Mouse (Mus musculus) heart, embryonic 10.5 days (tissue): ENCODE measurements around the gene Hspa12a. TPM values are rescaled to one million over a fixed set of nuclear protein-coding genes. Genes with fewer than 3 reads are reported as not detected.

ENCODE experiments used
- DNase-seq: peaks from one replicate; pipeline ENCODE4 v3.0.0-alpha.2; 2017; ENCODE audit warnings: low spot score
- H3K27ac ChIP-seq: fragments of 300-500 bp; sonication (generic); 2 replicates; pipeline ENCODE4 v1.5.1; 2016; ENCODE audit warnings: mild to moderate bottlenecking
- H3K27me3 ChIP-seq: fragments of 300-500 bp; sonication (generic); 2 replicates; pipeline ENCODE4 v1.6.1; 2016; ENCODE audit warnings: mild to moderate bottlenecking; ENCODE audit not compliant: poor library complexity, insufficient read depth, severe bottlenecking
- H3K36me3 ChIP-seq: fragments of 300-500 bp; sonication (generic); 2 replicates; pipeline ENCODE4 v1.6.1; 2016; ENCODE audit warnings: mild to moderate bottlenecking, moderate library complexity
- H3K4me1 ChIP-seq: fragments of 300-500 bp; sonication (generic); 2 replicates; pipeline ENCODE4 v1.6.1; 2016; ENCODE audit warnings: mild to moderate bottlenecking
- H3K4me3 ChIP-seq: fragments of 300-500 bp; sonication (generic); 2 replicates; pipeline ENCODE4 v1.5.1; 2016; ENCODE audit warnings: mild to moderate bottlenecking, moderate library complexity
- H3K9me3 ChIP-seq: fragments of 300-500 bp; sonication (generic); 2 replicates; pipeline ENCODE4 v1.6.1; 2016; ENCODE audit warnings: mild to moderate bottlenecking, moderate library complexity
- WGBS: fragments of 180-500 bp; shearing (Covaris S2); methylation state at CpG from one replicate; pipeline ENCODE4 v1.1.7; 2016; 5-methylcytosine and 5-hydroxymethylcytosine counted together
- polyA plus RNA-seq: library from polyadenylated mRNA; unstranded; fragments of >200 nt; fragmentation: Nextera tagmentation; extraction: Ambion mirVana; gene quantifications from 2 replicates; pipeline ENCODE4 v1.2.1, GENCODE M21; 2016

Hspa12a gene
- polyA plus RNA-seq, 1 experiment from 2014 or later = 4.9 TPM

- Histone ChIP-seq H3K27ac (no peak overlapping the region), H3K27me3 (no peaks in the 10 kb centered on the region), H3K4me1 (peaks cover 12% of the 10 kb centered on the region), H3K9me3 (0 out of 2 replicates have a peak, but pooled peaks cover 3% of the 10 kb centered on the region), H3K36me3 (no peaks in the 10 kb centered on the region), H3K4me3 (no peak overlapping the region)
- 77% methylated on average over 13 of the region's 13 CpGs for WGBS
- no peak for DNase-seq
Observed at GRCm38 (mm10) chr19:58849333-58850131, 93.9 kb downstream of the Hspa12a start.

GRCm38 (mm10) chr19:58843606-58844005 is 99.8 kb downstream of the Hspa12a start:
- WGBS = 51% methylated on average over 3 of the region's 3 CpGs
- no peaks in the 10 kb centered on the region for H3K27me3 ChIP-seq
- H3K4me1 ChIP-seq = peaks cover 34% of the 10 kb centered on the region
- H3K36me3 ChIP-seq = no peaks in the 10 kb centered on the region
- H3K27ac ChIP-seq = peak overlapping the region; percentile 70
- no peak overlapping the region for H3K4me3 ChIP-seq
- DNase-seq = no peak
- H3K9me3 ChIP-seq = 0 out of 2 replicates have a peak, but pooled peaks cover 3% of the 10 kb centered on the region

- Histone ChIP-seq H3K27me3 (no peaks in the 10 kb centered on the region), H3K4me1 (peaks cover 41% of the 10 kb centered on the region), H3K27ac (no peak overlapping the region), H3K4me3 (no peak overlapping the region), H3K9me3 (0 out of 2 replicates have a peak, but pooled peaks cover 3% of the 10 kb centered on the region), H3K36me3 (no peaks in the 10 kb centered on the region)
- DNase-seq = no peak
- WGBS = 77% methylated on average over 5 of the region's 5 CpGs
Observed at GRCm38 (mm10) chr19:58840721-58841271, 102.7 kb downstream of the Hspa12a start.

GRCm38 (mm10) chr19:58839806-58840205 is 103.6 kb downstream of the Hspa12a start:
- WGBS = 80% methylated on average over 4 of the region's 4 CpGs
- no peak overlapping the region for H3K27ac ChIP-seq
- H3K4me1 ChIP-seq = peaks cover 41% of the 10 kb centered on the region
- no peak overlapping the region for H3K4me3 ChIP-seq
- no peak for DNase-seq
- H3K27me3 ChIP-seq = no peaks in the 10 kb centered on the region
- no peaks in the 10 kb centered on the region for H3K36me3 ChIP-seq
- H3K9me3 ChIP-seq = 0 out of 2 replicates have a peak, but pooled peaks cover under 1% of the 10 kb centered on the region

- 0 out of 2 replicates have a peak overlapping the region, but pooled peaks have one; percentile 37 for H3K27ac ChIP-seq
Observed at GRCm38 (mm10) chr19:58839345-58839744, 104.1 kb downstream of the Hspa12a start.

GRCm38 (mm10) chr19:58838706-58839105 is 104.7 kb downstream of the Hspa12a start:
- Histone ChIP-seq H3K27ac (peak overlapping the region; percentile 37; the same call in 1 of the 2 replicates), H3K4me3 (no peak overlapping the region), H3K36me3 (no peaks in the 10 kb centered on the region), H3K9me3 (no peaks in the 10 kb centered on the region), H3K27me3 (no peaks in the 10 kb centered on the region), H3K4me1 (peaks cover 38% of the 10 kb centered on the region)
- WGBS = 66% methylated on average over 9 of the region's 9 CpGs
- no peak for DNase-seq

More at GRCm38 (mm10) chr19:58839345-58839744, 104.1 kb downstream of the Hspa12a start:
- 62% methylated on average over 3 of the region's 3 CpGs for WGBS
- no peak for DNase-seq
- Histone ChIP-seq H3K4me3 (no peak overlapping the region), H3K36me3 (no peaks in the 10 kb centered on the region), H3K9me3 (no peaks in the 10 kb centered on the region), H3K27me3 (no peaks in the 10 kb centered on the region), H3K4me1 (peaks cover 41% of the 10 kb centered on the region)

- H3K4me1 ChIP-seq = peaks cover 8% of the 10 kb centered on the region
- H3K36me3 ChIP-seq = no peaks in the 10 kb centered on the region
- no peaks in the 10 kb centered on the region for H3K27me3 ChIP-seq
- no peak for DNase-seq
- 78% methylated on average over 13 of the region's 13 CpGs for WGBS
- no peaks in the 10 kb centered on the region for H3K9me3 ChIP-seq
- no peak overlapping the region for H3K27ac ChIP-seq
- no peak overlapping the region for H3K4me3 ChIP-seq
Observed at GRCm38 (mm10) chr19:58833639-58834180, 109.7 kb downstream of the Hspa12a start.

- no peak overlapping the region for H3K4me3 ChIP-seq
- no peaks in the 10 kb centered on the region for H3K36me3 ChIP-seq
- H3K27ac ChIP-seq = no peak overlapping the region
- no peaks in the 10 kb centered on the region for H3K27me3 ChIP-seq
- peaks cover under 1% of the 10 kb centered on the region for H3K4me1 ChIP-seq
- no peak for DNase-seq
- 78% methylated on average over 2 of the region's 2 CpGs for WGBS
- no peaks in the 10 kb centered on the region for H3K9me3 ChIP-seq
Observed at GRCm38 (mm10) chr19:58832988-58833387, 110.5 kb downstream of the Hspa12a start.

GRCm38 (mm10) chr19:58831280-58831922 is 112.1 kb downstream of the Hspa12a start:
- Histone ChIP-seq H3K9me3 (no peaks in the 10 kb centered on the region), H3K27ac (no peak overlapping the region), H3K27me3 (no peaks in the 10 kb centered on the region), H3K36me3 (no peaks in the 10 kb centered on the region), H3K4me1 (no peaks in the 10 kb centered on the region; the same call in 1 of the 2 replicates), H3K4me3 (no peak overlapping the region)
- WGBS = 87% methylated on average over 9 of the region's 9 CpGs
- no peak for DNase-seq

- Histone ChIP-seq H3K27ac (no peak overlapping the region), H3K9me3 (no peaks in the 10 kb centered on the region), H3K27me3 (no peaks in the 10 kb centered on the region), H3K4me3 (no peak overlapping the region), H3K36me3 (peaks cover 1% of the 10 kb centered on the region; the same call in 1 of the 2 replicates), H3K4me1 (no peaks in the 10 kb centered on the region; the same call in 1 of the 2 replicates)
- DNase-seq = no peak
- 86% methylated on average over 7 of the region's 7 CpGs for WGBS
Observed at GRCm38 (mm10) chr19:58830182-58830581, 113.3 kb downstream of the Hspa12a start.

- no peak for DNase-seq
- no peak overlapping the region for H3K4me3 ChIP-seq
- no peaks in the 10 kb centered on the region for H3K4me1 ChIP-seq
- no peaks in the 10 kb centered on the region for H3K9me3 ChIP-seq
- WGBS = 78% methylated on average over 5 of the region's 5 CpGs
- peaks cover 7% of the 10 kb centered on the region; the same call in 1 of the 2 replicates for H3K36me3 ChIP-seq
- H3K27me3 ChIP-seq = no peaks in the 10 kb centered on the region
- H3K27ac ChIP-seq = no peak overlapping the region
Observed at GRCm38 (mm10) chr19:58829575-58829974, 113.9 kb downstream of the Hspa12a start.

GRCm38 (mm10) chr19:58827656-58828055 is 115.8 kb downstream of the Hspa12a start:
- DNase-seq = no peak
- H3K36me3 ChIP-seq = peaks cover 11% of the 10 kb centered on the region; the same call in 1 of the 2 replicates
- H3K9me3 ChIP-seq = no peaks in the 10 kb centered on the region
- no peaks in the 10 kb centered on the region for H3K27me3 ChIP-seq
- 59% methylated on average over 7 of the region's 7 CpGs for WGBS
- H3K4me3 ChIP-seq = no peak overlapping the region
- peaks cover 9% of the 10 kb centered on the region for H3K4me1 ChIP-seq
- H3K27ac ChIP-seq = no peak overlapping the region; the same call in 1 of the 2 replicates
